Mouse (Mus musculus): ENCODE data around the gene Tesc.

- TF ChIP-seq CTCF (IDR thresholded peaks at IDR 0.05; ENCODE audit: low read depth, low read length) = no peak
- TF ChIP-seq POLR2A (IDR thresholded peaks at IDR 0.05; ENCODE audit: insufficient read depth, low read length) = no peak
- TF ChIP-seq EP300 (IDR thresholded peaks at IDR 0.05; ENCODE audit: insufficient read depth, low read depth, low read length) = no peak
These were observed 3.5 kb downstream of the Tesc start for GRCm38 (mm10) chr5:118031059-118031458.

Data from ES-Bruce4 (cell line).